8 mouse cellular contexts compared by ENCODE assay signal in genomic region chr5:93043688-93044583, GRCm38 (mm10). TPM values are rescaled to one million over a fixed set of nuclear protein-coding genes. Genes with fewer than 3 reads are reported as not detected.
DNase-seq lines count a peak whose midpoint lies in the region; ATAC-seq and TF ChIP-seq lines count a peak whose summit lies in the region.

No protein-coding gene starts in this region.

- DNase-seq in cerebellum, adult 11 months = peak; percentile 42
- peak; percentile 15 for DNase-seq in thymus, postnatal 4 days
- DNase-seq in thymus, postnatal 25 days = no peak
- DNase-seq in kidney, postnatal 14 days = peak; percentile 53
- no peak for DNase-seq in midbrain, postnatal 0 days (ENCODE audit: low spot score)
- DNase-seq in testis, postnatal 14 days (ENCODE audit: low spot score) = no peak
- no peak for DNase-seq in left cerebral cortex, adult 11 months (ENCODE audit: low spot score)

- H3K4me2 ChIP-seq in midbrain, postnatal 0 days (ENCODE audit: low read depth, low read length, poor library complexity, severe bottlenecking) = peak overlapping the region; percentile 98

- no peak for ATAC-seq in cerebellum, adult (ENCODE audit: insufficient number of reproducible peaks, low FRiP score, low TSS enrichment)
- ATAC-seq in midbrain, postnatal 0 days (ENCODE audit: low FRiP score) = no peak

- H3K36me3 ChIP-seq in midbrain, postnatal 0 days (ENCODE audit: insufficient read depth, low read length) = no peaks in the 10 kb centered on the region

- H3K4me1 ChIP-seq in midbrain, postnatal 0 days (ENCODE audit: insufficient read depth, low read length) = peaks cover 5% of the 10 kb centered on the region

- no peak for TF ChIP-seq CTCF in midbrain, postnatal 0 days (IDR thresholded peaks at IDR 0.05)

- no peaks in the 10 kb centered on the region for H3K9me3 ChIP-seq in midbrain, postnatal 0 days (ENCODE audit: low read length)

- no peak overlapping the region for H3K27ac ChIP-seq in midbrain, postnatal 0 days (ENCODE audit: low read depth, low read length)

- H3K27me3 ChIP-seq in midbrain, postnatal 0 days (ENCODE audit: insufficient read depth, low read length) = peaks cover 54% of the 10 kb centered on the region

- H3K4me3 ChIP-seq in midbrain, postnatal 0 days (ENCODE audit: low read depth, low read length) = peak overlapping the region; percentile 54

- 0 out of 2 replicates have a peak overlapping the region, but pooled peaks have one; percentile 50 for H3K9ac ChIP-seq in midbrain, postnatal 0 days (replicated peaks; ENCODE audit: low read length, poor library complexity, severe bottlenecking)

- WGBS in midbrain, postnatal 0 days = 2% methylated on average over 68 of the region's 69 CpGs

RNA-seq across cellular contexts. Expression of gene Sowahb, which starts 0.9 kb away (rescaled TPM):
- total RNA-seq in midbrain, postnatal 0 days (2014; rRNA removed) = 0.14 and 0.16 TPM in 2 replicates
- polyA plus RNA-seq in midbrain, postnatal 0 days (2015; fragmentation: Nextera tagmentation; extraction: Ambion mirVana) = 0.06 TPM in 1 of 2 replicates, not detected in the other

RNA-seq across cellular contexts. Expression of gene Sept11, which starts 49.3 kb away (rescaled TPM):
- total RNA-seq in midbrain, postnatal 0 days (2014; rRNA removed) = 95.9 and 100 TPM in 2 replicates
- polyA plus RNA-seq in midbrain, postnatal 0 days (2015; fragmentation: Nextera tagmentation; extraction: Ambion mirVana) = 87.7 and 96.0 TPM in 2 replicates

Comparison
In these comparisons a context has a peak if more than half of its experiments do, and no peak if none do; other contexts are left out.
1. DNase-seq: peak in cerebellum, adult 11 months (single experiment), thymus, postnatal 4 days (single experiment) and kidney, postnatal 14 days (single experiment); none in thymus, postnatal 25 days (single experiment), midbrain, postnatal 0 days (single experiment), testis, postnatal 14 days (single experiment) and left cerebral cortex, adult 11 months (single experiment).